Mouse (Mus musculus): ENCODE data around the gene Psmd1.

The Psmd1 gene

DNA sequence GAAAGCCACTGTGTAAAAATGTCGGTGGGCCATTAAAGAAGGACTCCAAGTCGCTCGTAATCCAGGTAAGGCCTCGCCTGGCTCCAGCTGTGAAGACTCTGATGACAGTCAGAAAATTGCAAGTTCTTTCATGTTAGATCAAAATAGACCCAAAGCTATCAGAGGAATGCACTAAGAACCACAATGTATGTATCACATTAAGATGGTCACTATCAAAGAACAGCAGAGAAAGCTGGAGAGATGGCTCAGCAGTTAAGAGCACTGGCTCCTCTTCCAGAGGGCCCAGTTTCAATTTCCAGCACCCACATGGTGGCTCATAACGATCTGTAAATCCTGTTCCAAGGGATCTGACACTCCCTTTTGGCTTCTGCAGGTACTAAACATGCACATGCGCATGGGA is 95.9 kb downstream of the Psmd1 start:
- peak; percentile 46 for DNase-seq (ENCODE audit: low read depth)

DNA sequence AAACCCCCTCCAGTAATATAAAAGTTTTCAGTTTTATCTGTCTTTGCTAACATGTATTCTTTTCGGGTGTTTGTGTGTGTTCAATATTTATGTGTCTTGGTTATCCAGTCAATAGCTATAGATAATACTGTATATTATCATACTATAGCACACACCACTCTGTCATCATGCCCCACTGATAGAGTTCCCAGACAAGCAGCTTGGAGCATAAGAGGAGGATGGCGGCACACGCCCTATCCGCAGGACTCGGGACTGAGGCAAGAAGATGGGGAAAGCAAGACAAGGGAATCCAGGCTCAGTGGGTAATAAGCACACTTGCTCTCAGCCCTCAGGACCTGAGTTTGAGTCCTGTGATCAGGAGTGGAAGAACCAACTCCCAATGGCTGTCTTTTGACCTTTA is 96.3 kb downstream of the Psmd1 start:
- peak; percentile 61 for DNase-seq (ENCODE audit: low read depth)

GRCm38 (mm10) chr1:86161061-86161460 is 96.9 kb downstream of the Psmd1 start:
- peak; percentile 71 for DNase-seq (ENCODE audit: low read depth)

- no peak for DNase-seq (ENCODE audit: low read depth)
Measured at GRCm38 (mm10) chr1:86174602-86175001, 110.4 kb downstream of the Psmd1 start.

DNA sequence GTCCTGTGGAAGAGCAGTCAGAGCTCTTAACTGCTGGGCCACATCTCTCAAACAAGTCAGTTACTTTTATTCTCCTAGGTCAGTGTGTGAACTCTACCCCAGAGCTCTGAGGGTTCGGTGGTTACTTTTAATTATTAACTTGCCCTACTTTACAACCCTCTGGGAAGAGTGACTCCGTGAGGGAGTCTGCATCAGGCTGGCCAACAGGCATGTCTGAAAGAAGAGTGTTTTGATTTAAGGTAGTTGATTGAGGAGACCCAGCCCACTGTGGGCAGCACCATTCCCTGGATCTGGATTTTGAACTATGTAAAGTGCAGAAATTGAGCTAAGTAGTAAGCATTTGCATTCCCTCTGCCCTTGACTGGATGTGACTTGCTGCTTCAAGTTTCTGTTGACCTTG is 111.9 kb downstream of the Psmd1 start:
- DNase-seq (ENCODE audit: low read depth), result no peak

GRCm38 (mm10) chr1:86178462-86179253 is 114.5 kb downstream of the Psmd1 start:
- peak; percentile 78 for DNase-seq (ENCODE audit: low read depth)

GRCm38 (mm10) chr1:86182004-86182709 is 118.0 kb downstream of the Psmd1 start:
- peak; percentile 45 for DNase-seq (ENCODE audit: low read depth)

- DNase-seq (ENCODE audit: low read depth), result no peak
Measured at GRCm38 (mm10) chr1:86183577-86184263, 119.5 kb downstream of the Psmd1 start.

GRCm38 (mm10) chr1:86186762-86187161 is 122.6 kb downstream of the Psmd1 start:
- no peak for DNase-seq (ENCODE audit: low read depth)

DNA sequence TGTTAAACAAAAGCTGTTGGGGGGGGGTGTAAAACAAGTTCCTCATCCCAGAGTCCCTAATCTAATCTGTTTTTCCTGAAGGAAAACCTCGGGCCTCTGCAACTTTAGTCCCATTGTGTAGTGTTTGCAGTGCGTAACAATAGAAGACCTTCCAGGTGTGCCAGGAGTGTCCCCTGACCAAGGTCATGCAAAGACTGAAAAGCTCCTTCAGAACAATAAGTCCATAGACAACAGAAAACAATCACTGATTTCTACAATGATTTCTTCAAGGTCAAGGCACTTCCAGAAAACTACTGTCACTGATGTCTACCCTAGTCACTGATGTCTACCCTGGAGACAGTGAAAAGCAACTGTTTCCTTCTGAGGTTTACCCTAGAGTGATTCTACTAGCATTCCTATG is 123.7 kb downstream of the Psmd1 start:
- no peak for DNase-seq (ENCODE audit: low read depth)

DNA sequence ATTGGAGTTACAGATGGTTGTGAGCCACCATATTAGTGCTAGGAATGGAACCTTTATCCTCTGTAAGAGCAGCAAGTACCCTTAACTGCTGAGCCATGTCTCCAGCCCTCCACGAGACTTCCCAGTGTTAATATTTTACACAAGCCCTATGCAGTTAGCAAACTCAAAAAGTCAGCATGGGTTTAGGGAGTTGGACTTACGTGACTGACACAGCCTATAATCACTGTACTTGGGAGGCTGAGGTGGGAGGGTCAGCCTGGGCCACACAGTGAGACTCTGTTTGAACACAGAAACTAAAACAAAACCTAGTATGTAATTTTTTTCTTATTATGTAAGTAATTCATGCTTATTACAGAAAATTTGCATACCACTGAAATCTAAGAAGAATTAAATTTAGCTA is 124.1 kb downstream of the Psmd1 start:
- no peak for DNase-seq (ENCODE audit: low read depth)
